Comparison of ENCODE assay signal across 18 mouse cellular contexts in genomic region chr2:172998478-172998877, GRCm38 (mm10). TPM values are rescaled to one million over a fixed set of nuclear protein-coding genes. Genes with fewer than 3 reads are reported as not detected.
"Had no signal": no experiment of that assay in that cellular context is flagged by ENCODE, and none has a peak within 500 bp of the region (broad histone marks: within the 10 kb centered on the region; RNA-seq: fewer than 3 reads in every experiment).

No protein-coding gene starts in this region.

- H3K4me2 ChIP-seq: hindbrain, embryonic 14.5 days; intestine, embryonic 15.5 days; limb, embryonic 12.5 days; liver, embryonic 13.5 days; lung, embryonic 15.5 days; midbrain, embryonic 12.5 days; stomach, embryonic 15.5 days had no signal

- ATAC-seq: intestine, embryonic 15.5 days; liver, postnatal 0 days had no signal

- H3K9me3 ChIP-seq: intestine, embryonic 15.5 days; limb, embryonic 12.5 days; liver, embryonic 13.5 days; lung, embryonic 15.5 days; megakaryocyte, embryonic 14.5 days; midbrain, embryonic 12.5 days; stomach, embryonic 15.5 days had no signal

- H3K27ac ChIP-seq: hindbrain, embryonic 14.5 days; intestine, embryonic 15.5 days; layer of hippocampus, adult 2 months; limb, embryonic 12.5 days; lung, embryonic 15.5 days; macrophage; midbrain, embryonic 12.5 days; stomach, embryonic 15.5 days had no signal

- H3K27me3 ChIP-seq: intestine, embryonic 15.5 days; limb, embryonic 12.5 days; lung, embryonic 15.5 days; stomach, embryonic 15.5 days had no signal

- H3K9ac ChIP-seq: hindbrain, embryonic 14.5 days; intestine, embryonic 15.5 days; limb, embryonic 12.5 days; liver, postnatal 0 days; lung, embryonic 15.5 days; midbrain, embryonic 12.5 days; stomach, embryonic 15.5 days had no signal

- H3K4me3 ChIP-seq: intestine, embryonic 15.5 days; layer of hippocampus, adult 2 months; limb, embryonic 12.5 days; liver, embryonic 13.5 days; lung, embryonic 15.5 days; megakaryocyte, embryonic 14.5 days; midbrain, embryonic 12.5 days; stomach, embryonic 15.5 days had no signal

- DNase-seq: liver; liver, embryonic 13.5 days; liver, postnatal 0 days; lung, postnatal 14 days; retina, postnatal 1 day; right cerebral cortex, postnatal 4 days; spleen, adult 18-20 months; thymus, postnatal 4 days had no signal

RNA-seq across cellular contexts. Expression of gene Spo11, which starts 21.0 kb away (rescaled TPM):
- polyA plus RNA-seq: macrophage, myocyte had no signal

RNA-seq across cellular contexts. Expression of gene Bmp7, which starts 58.4 kb away (rescaled TPM):
- polyA plus RNA-seq: myocyte had no signal
